Mouse (Mus musculus) lung, postnatal 0 days (tissue): Measurements from ENCODE around the gene Vmn1r197. TPM values are rescaled to one million over a fixed set of nuclear protein-coding genes. Genes with fewer than 3 reads are reported as not detected.
"Not testable (repeated sequence)": the region's sequence is repeated elsewhere in the genome, so short reads cannot be mapped to it uniquely, and the experiment has no call there.

Experiments used
- ATAC-seq: fragments of 200-750 bp; cut with Nextera tagmentation; 2 replicates; pipeline ENCODE4 v1.8.0; 2017; ENCODE audit warnings: moderate library complexity
- DNase-seq: peaks from one replicate; pipeline ENCODE4 v3.0.0-alpha.2; 2016; ENCODE audit warnings: low spot score
- H3K27ac ChIP-seq: fragments of 300-500 bp; sonication (generic); 2 replicates; pipeline ENCODE4 v1.5.1; 2014; ENCODE audit warnings: antibody characterized with exemption, mild to moderate bottlenecking, low read length, mixed read lengths
- H3K27me3 ChIP-seq: fragments of 300-500 bp; sonication (generic); replicated peaks from 2 replicates; pipeline ENCODE4 v1.6.1; 2014; ENCODE audit warnings: low read length, mixed read lengths; ENCODE audit not compliant: insufficient read depth
- H3K36me3 ChIP-seq: fragments of 300-500 bp; sonication (generic); 2 replicates; pipeline ENCODE4 v1.6.1; 2014; ENCODE audit warnings: low read length, mixed read lengths; ENCODE audit not compliant: insufficient read depth
- H3K4me1 ChIP-seq: fragments of 300-500 bp; sonication (generic); 2 replicates; pipeline ENCODE4 v1.6.1; 2014; ENCODE audit warnings: antibody characterized with exemption, low read depth, low read length, mixed read lengths; ENCODE audit not compliant: insufficient read depth
- H3K4me2 ChIP-seq: fragments of 300-500 bp; sonication (generic); replicated peaks from 2 replicates; pipeline ENCODE4 v1.6.1; 2014; ENCODE audit warnings: low read depth, mild to moderate bottlenecking, low read length, moderate library complexity, mixed read lengths
- H3K4me3 ChIP-seq: fragments of 300-500 bp; sonication (generic); 2 replicates; pipeline ENCODE4 v1.5.1; 2014; ENCODE audit warnings: low read depth, low read length
- H3K9ac ChIP-seq: fragments of 300-500 bp; sonication (generic); replicated peaks from 2 replicates; pipeline ENCODE4 v1.6.1; 2014; ENCODE audit warnings: low read depth, mild to moderate bottlenecking
- H3K9me3 ChIP-seq: fragments of 300-500 bp; sonication (generic); 2 replicates; pipeline ENCODE4 v1.6.1; 2016; ENCODE audit warnings: low read length, mixed read lengths
- CTCF ChIP-seq: IDR thresholded peaks from 2 replicates; pipeline ENCODE4 v1.5.1; 2016; ENCODE audit warnings: antibody characterized with exemption, mild to moderate bottlenecking
- EP300 ChIP-seq: IDR thresholded peaks from 2 replicates; pipeline ENCODE4 v1.6.1; 2016; ENCODE audit warnings: antibody characterized with exemption, mild to moderate bottlenecking, control low read depth
- WGBS: fragments of 180-500 bp; shearing (Covaris S2); extraction: QIAGEN DNeasy Blood & Tissue Kit; methylation state at CpG from one replicate; pipeline ENCODE4 v1.1.7; 2014; 5-methylcytosine and 5-hydroxymethylcytosine counted together
- polyA plus RNA-seq: library from polyadenylated mRNA; unstranded; fragments of >200 nt; fragmentation: Nextera tagmentation; extraction: Ambion mirVana; gene quantifications from 2 replicates; pipeline ENCODE4 v1.2.1, GENCODE M21; 2015

The Vmn1r197 gene
- polyA plus RNA-seq, 1 experiment from 2014 or later, result not detected

DNA sequence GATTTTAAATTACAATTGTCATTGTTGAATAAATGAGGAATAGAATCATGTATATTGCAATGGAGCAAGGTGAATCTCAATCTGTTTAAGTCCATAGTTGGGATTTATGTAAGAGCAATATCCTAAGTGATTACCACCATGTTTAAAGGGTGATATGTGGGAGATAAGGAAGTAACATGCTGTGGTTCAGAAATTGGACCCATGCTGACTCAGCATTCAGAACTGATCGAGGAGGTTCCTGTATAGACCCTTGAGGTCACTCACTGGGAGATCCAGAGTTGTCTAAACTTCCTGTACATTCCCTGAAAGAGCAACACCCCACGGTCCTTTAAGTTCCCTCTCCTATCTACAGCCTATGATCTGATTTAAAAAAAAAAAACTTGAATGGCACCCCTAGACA lies 8.9 kb downstream of the Vmn1r197 start:
- H3K9me3 ChIP-seq, result no peaks in the 10 kb centered on the region
- H3K4me1 ChIP-seq, result no peaks in the 10 kb centered on the region
- ATAC-seq (no peak), DNase-seq (no peak)
- H3K4me3 ChIP-seq, result no peak overlapping the region
- TF ChIP-seq CTCF, result no peak
- no peak for TF ChIP-seq EP300
- no peak overlapping the region for H3K9ac ChIP-seq
- no peak overlapping the region for H3K27ac ChIP-seq
- no peaks in the 10 kb centered on the region for H3K27me3 ChIP-seq
- no peaks in the 10 kb centered on the region for H3K36me3 ChIP-seq
- H3K4me2 ChIP-seq, result no peak overlapping the region
- 60% methylated on average over 2 of the region's 2 CpGs for WGBS

DNA sequence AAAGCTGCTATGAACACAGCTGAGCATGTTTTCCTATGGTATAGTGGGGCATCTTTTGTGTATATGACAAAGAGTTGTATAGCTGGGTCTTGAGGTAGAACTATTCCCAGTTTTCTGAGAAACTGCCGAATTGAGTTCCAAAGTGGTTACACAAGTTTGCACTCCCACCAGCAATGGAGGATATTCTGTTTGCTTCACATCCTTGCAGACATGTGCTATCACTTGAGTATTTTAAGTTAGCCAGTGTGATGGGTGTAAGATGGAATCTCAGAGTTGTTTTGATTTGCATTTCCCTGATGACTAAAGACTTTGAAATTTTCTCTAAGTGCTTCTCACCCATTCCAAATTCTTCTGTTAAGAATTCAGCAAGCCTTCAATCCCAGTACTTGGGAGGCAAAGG lies 11.2 kb downstream of the Vmn1r197 start:
- Histone ChIP-seq H3K36me3 (no peaks in the 10 kb centered on the region), H3K9ac (no peak overlapping the region), H3K27ac (no peak overlapping the region), H3K4me3 (no peak overlapping the region), H3K9me3 (no peaks in the 10 kb centered on the region), H3K4me1 (no peaks in the 10 kb centered on the region), H3K27me3 (no peaks in the 10 kb centered on the region), H3K4me2 (no peak overlapping the region)
- TF ChIP-seq CTCF (no peak), EP300 (no peak)
- DNase-seq (no peak), ATAC-seq (no peak)
- 74% methylated on average over 1 of the region's 1 CpGs for WGBS

DNA sequence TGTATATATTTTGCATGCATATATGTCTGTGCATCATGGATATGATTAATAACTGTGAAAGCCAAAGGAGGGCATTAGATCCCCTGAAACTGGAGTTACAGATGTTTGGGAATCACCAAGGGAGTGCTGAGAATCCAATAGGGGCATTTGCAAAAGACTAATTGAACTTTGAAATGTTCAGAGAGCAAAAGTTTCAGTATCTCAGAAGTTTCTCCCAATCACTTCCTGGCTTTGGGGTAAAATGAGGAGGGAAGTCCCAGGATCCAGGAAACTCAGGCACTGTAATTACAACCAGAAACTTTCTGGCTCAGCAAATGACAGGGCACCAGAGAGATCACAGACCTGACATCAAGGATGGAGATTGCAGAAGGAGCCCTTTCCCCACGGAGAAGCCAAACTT lies 25.7 kb downstream of the Vmn1r197 start, which contains the start of gene Vmn1r198:
Vmn1r198 (plus strand) TSS at position 301 of the 400 bp plus-strand sequence.
- Histone ChIP-seq H3K27me3 (no peaks in the 10 kb centered on the region), H3K9me3 (no peaks in the 10 kb centered on the region), H3K4me2 (no peak within 1 kb of the TSS), H3K27ac (no peak within 1 kb of the TSS), H3K36me3 (no peaks in the 10 kb centered on the region), H3K4me1 (no peaks in the 10 kb centered on the region), H3K9ac (no peak within 1 kb of the TSS), H3K4me3 (no peak within 1 kb of the TSS)
- WGBS, result 27% methylated on average over 1 of the region's 1 CpGs
- ATAC-seq (no peak), DNase-seq (no peak)
- TF ChIP-seq CTCF (no peak), EP300 (no peak)

DNA sequence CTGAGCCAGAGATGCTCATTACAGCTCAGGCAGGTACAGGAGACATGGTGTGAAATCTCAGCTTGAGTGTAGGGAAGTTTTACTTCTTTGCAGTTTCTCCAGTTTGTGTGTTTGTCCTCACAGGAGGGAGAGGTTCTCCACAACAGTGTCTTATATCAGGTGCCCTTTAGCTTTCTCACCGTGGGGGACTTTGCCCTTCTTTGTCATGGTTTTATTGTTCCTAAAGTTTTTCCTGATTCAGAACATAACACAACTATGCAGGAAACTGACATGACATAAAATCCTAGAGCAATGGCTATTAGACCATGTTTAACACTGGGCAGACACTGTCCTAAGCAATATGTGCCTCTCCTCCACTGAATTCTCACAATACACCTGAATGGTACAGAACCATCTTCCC lies 26.4 kb downstream of the Vmn1r197 start:
- 88% methylated on average over 1 of the region's 1 CpGs for WGBS

DNA sequence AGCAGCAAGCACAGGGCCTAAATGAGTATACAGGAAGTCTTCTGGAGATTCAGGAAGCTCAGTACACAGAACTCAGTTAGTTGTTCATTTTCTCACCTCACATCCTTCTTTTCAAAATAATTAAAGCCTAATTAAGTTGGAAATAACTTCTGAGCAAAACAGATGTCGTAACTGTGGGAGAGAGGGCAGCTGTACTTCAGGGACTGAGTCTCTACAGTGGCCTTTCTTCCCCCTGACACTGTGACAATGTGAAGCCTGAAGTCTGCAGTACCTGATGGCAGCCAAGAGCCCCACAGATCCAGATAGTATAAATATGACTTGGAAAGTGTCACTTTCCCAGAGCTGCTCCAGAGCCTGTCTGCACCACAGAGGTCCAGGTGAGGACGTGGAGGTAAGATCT lies 55.1 kb downstream of the Vmn1r197 start, which contains the start of gene Vmn1r199:
Vmn1r199 (plus strand) TSS at position 301 of the 400 bp plus-strand sequence.
- ATAC-seq (no peak), DNase-seq (no peak)
- 54% methylated on average over 2 of the region's 2 CpGs for whole genome bisulfite sequencing
- H3K4me2 ChIP-seq, result no peak within 1 kb of the TSS
- no peak within 1 kb of the TSS for H3K9ac ChIP-seq
- no peaks in the 10 kb centered on the region for H3K36me3 ChIP-seq
- H3K27me3 ChIP-seq, result no peaks in the 10 kb centered on the region
- TF ChIP-seq CTCF, result no peak
- TF ChIP-seq EP300, result no peak
- no peaks in the 10 kb centered on the region for H3K4me1 ChIP-seq
- no peak within 1 kb of the TSS for H3K4me3 ChIP-seq
- H3K9me3 ChIP-seq, result no peaks in the 10 kb centered on the region
- no peak within 1 kb of the TSS for H3K27ac ChIP-seq

More for the DNA sequence above, 26.4 kb downstream of the Vmn1r197 start:
- no peak overlapping the region for H3K9ac ChIP-seq
- DNase-seq (no peak), ATAC-seq (no peak)
- no peaks in the 10 kb centered on the region for H3K36me3 ChIP-seq
- H3K27me3 ChIP-seq, result no peaks in the 10 kb centered on the region
- no peaks in the 10 kb centered on the region for H3K9me3 ChIP-seq
- TF ChIP-seq CTCF (no peak), EP300 (no peak)
- no peak overlapping the region for H3K4me3 ChIP-seq
- H3K4me1 ChIP-seq, result no peaks in the 10 kb centered on the region
- H3K4me2 ChIP-seq, result no peak overlapping the region
- H3K27ac ChIP-seq, result no peak overlapping the region

DNA sequence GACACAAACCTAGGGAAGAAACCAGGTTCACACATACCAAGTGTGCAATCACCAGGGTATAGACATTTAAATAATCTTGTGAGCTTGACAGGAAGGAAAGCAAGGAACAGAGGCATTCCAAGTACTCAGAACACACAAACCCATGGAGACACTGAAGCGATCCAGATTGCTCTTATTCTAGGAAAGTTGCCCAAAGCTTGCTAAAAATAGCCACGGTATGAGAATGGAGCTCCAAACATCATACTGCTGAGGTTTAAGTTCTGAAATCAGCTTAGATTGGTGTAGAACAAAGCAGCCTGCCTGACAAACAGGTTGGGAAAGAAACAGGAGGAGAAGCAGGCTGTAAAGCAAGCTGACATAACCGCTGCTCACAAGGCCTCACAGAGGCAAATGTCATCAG lies 56.7 kb downstream of the Vmn1r197 start:
- WGBS, result 61% methylated on average over 3 of the region's 3 CpGs

More for the DNA sequence above, 56.7 kb downstream of the Vmn1r197 start:
- H3K4me2 ChIP-seq, H3K27me3 ChIP-seq, H3K4me3 ChIP-seq, DNase-seq, H3K9ac ChIP-seq, H3K9me3 ChIP-seq, H3K4me1 ChIP-seq, H3K27ac ChIP-seq, ATAC-seq, H3K36me3 ChIP-seq: not testable (repeated sequence)

Other genes with a start within 250 kb of the Vmn1r197 start
- gene Vmn1r188, start 240.1 kb upstream of the Vmn1r197 start, polyA plus RNA-seq, result not detected in 2 replicates
- gene Vmn1r189, start 218.8 kb upstream of the Vmn1r197 start, polyA plus RNA-seq, result not detected in 2 replicates
- gene Vmn1r191, start 140.6 kb upstream of the Vmn1r197 start, polyA plus RNA-seq, result not detected in 2 replicates
- not detected in 2 replicates for gene Vmn1r192, start 133.4 kb upstream of the Vmn1r197 start, polyA plus RNA-seq
- gene Vmn1r193, start 101.4 kb upstream of the Vmn1r197 start, polyA plus RNA-seq, result not detected in 2 replicates
- gene Vmn1r194, start 80.4 kb upstream of the Vmn1r197 start, polyA plus RNA-seq, result not detected in 2 replicates
- gene Vmn1r195, start 54.1 kb upstream of the Vmn1r197 start, polyA plus RNA-seq, result not detected in 2 replicates
- gene Vmn1r196, start 34.7 kb upstream of the Vmn1r197 start, polyA plus RNA-seq, result not detected in 2 replicates
- not detected in 2 replicates for gene Vmn1r198, start 25.8 kb downstream of the Vmn1r197 start, polyA plus RNA-seq
- not detected in 2 replicates for gene Vmn1r199, start 55.2 kb downstream of the Vmn1r197 start, polyA plus RNA-seq
- not detected in 2 replicates for gene Vmn1r200, start 65.8 kb downstream of the Vmn1r197 start, polyA plus RNA-seq
- gene Vmn1r201, start 147.3 kb downstream of the Vmn1r197 start, polyA plus RNA-seq, result not detected in 2 replicates
- not detected in 2 replicates for gene Vmn1r202, start 180.8 kb downstream of the Vmn1r197 start, polyA plus RNA-seq
- gene Vmn1r203, start 193.5 kb downstream of the Vmn1r197 start, polyA plus RNA-seq, result not detected in 2 replicates
- gene Vmn1r204, start 228.6 kb downstream of the Vmn1r197 start, polyA plus RNA-seq, result not detected in 2 replicates